Mouse (Mus musculus): ENCODE measurements around the gene Atp2a3.

Gene Atp2a3

DNA sequence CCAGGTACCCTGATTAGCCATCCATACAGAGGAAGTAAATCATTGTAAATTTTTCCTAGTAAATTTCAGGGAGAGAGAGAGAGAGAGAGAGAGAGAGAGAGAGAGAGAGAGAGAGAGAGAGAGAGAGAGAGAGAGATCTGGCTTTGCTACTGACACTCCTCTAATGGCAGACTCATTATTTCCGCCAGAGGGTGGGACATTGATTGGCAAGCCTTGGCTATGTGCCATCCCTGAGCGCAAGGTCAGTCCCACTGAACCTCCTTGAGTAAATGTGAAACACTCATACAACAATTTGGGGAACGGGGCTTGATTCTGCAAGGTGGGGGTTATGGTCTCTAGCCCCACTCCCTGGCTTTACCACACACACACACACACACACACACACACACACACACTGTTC lies 46.1 kb downstream of the Atp2a3 start:
- no peak for DNase-seq

GRCm38 (mm10) chr11:73007698-73008481 lies 46.9 kb downstream of the Atp2a3 start:
- DNase-seq: peak; percentile 30

DNA sequence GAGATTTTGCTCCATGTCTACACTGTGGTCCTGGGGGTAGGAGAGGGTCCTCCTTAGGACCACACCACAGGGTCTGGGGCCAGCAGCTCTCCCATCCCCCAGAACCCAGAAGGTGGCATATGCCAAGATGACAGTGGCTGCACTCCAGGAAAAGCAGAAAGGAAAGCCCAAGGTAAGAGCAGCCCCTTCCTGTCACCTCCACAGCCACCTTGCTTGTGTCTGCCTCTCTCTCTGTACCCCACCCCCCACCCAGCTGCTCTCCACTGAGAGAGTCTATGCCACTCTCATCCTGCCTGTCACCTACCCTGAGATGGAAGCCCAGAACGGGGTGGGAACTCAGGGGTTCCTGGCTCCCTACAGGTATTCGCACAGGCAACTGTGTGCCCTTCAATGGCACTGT lies 47.9 kb downstream of the Atp2a3 start:
- DNase-seq: no peak

GRCm38 (mm10) chr11:73009531-73010274 lies 48.7 kb downstream of the Atp2a3 start:
- DNase-seq: no peak

GRCm38 (mm10) chr11:73013981-73014380 lies 53.0 kb downstream of the Atp2a3 start:
- peak; percentile 77 for DNase-seq

GRCm38 (mm10) chr11:73014831-73015344 lies 53.9 kb downstream of the Atp2a3 start:
- peak; percentile 71 for DNase-seq

DNA sequence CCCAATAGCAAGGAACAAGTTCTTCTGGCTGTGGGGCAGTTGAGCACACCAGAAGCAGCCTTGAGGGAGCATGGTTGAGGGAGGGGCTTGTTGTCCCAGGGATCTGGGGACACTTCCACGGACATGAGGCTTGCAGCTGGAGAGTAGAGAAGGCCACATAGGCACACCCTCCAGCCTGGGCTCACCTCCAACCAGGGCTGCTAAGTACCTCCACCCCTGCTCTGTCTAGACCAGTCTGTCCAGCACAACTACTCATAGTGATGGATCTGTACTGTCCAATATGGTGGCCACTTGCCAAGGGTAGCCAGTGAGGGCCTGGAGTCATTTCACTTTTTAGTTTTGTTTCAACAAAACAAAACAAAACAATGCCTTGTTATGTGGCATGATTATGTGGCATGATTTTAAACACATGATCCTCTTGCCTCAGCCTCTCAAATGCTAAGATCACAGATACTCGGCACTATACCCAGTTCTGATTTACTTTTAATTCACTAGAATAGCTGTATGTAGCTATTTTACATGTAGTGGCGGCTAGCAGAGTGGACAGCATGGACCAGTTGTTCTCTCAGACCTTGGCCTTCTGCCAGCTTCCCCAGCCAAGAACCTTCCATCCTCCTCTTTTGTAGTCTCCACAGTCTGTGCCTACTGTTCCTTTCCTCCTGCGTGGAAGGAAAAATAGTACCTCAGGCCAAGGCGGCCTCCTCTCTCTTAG lies 54.6 kb downstream of the Atp2a3 start:
- no peak for DNase-seq

GRCm38 (mm10) chr11:73016103-73016420 lies 55.1 kb downstream of the Atp2a3 start:
- no peak for DNase-seq

DNA sequence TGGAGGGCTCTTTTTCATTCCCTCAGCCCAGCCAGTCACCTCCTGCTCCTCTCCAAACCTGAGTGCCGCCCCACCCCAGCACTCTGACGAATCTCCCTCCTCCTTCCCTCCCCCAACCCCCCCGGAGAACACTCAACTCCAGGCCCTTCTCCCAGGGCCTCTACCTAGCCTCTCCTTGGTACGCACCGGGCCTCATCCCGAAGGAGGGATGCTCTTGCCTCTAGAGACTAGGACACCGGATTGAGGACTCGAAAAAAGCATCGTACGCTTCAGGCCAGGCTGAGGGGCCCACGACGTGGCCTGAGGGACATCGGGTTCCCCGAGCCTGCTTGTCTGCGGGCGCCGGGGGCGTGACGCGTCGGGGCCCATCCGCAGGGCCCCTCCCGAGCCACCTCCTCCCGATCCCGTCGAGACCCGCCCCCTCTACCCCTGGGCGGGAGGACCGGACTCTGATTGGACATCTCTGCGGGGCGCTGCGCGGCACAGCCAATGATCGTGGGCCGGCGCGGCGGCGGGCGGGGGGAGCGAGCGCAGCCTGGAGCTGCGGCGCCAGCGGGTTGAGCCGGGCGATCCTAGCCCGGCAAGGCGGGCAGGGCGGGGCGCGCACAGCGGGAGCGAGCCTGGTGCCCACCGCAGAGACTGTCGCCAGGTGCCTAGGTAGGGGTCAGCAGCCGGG lies 57.6 kb downstream of the Atp2a3 start, which contains the start of gene Camkk1:
Camkk1 (plus strand) TSS at position 538 of the 676 bp plus-strand sequence.
- DNase-seq: peak; percentile 86

DNA sequence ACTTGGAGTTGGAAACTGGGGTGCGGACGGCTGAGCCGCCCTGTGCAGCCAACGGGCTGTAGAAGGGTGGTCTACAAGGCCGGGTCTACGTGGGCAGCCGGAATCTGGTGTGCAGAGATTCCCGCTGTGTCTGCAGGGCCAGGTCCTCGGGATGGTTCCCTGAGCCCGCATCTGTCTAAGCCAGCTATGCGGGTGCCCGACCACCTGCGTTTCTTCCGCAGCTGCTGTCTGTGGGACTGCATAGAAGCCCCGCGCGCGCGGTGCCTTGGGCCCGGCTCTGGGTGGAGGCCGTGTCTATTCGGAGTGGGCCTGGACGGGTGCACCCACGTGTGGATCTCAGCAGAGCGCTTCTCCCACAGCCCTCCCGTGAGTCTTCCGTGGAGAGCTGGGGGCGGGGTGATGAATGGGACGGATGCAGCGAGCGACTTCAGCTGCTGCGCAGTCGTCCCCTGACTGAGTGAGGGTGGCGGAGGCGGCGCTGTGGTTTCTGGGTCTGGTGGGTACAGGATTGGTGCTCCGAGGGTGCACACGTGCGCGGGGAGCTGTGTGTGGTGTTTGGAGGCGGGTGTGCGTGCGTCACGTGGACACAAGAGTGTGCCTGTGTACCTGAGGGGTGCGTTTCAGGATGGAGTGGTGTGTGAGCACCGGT lies 58.3 kb downstream of the Atp2a3 start:
- DNase-seq: peak; percentile 33

DNA sequence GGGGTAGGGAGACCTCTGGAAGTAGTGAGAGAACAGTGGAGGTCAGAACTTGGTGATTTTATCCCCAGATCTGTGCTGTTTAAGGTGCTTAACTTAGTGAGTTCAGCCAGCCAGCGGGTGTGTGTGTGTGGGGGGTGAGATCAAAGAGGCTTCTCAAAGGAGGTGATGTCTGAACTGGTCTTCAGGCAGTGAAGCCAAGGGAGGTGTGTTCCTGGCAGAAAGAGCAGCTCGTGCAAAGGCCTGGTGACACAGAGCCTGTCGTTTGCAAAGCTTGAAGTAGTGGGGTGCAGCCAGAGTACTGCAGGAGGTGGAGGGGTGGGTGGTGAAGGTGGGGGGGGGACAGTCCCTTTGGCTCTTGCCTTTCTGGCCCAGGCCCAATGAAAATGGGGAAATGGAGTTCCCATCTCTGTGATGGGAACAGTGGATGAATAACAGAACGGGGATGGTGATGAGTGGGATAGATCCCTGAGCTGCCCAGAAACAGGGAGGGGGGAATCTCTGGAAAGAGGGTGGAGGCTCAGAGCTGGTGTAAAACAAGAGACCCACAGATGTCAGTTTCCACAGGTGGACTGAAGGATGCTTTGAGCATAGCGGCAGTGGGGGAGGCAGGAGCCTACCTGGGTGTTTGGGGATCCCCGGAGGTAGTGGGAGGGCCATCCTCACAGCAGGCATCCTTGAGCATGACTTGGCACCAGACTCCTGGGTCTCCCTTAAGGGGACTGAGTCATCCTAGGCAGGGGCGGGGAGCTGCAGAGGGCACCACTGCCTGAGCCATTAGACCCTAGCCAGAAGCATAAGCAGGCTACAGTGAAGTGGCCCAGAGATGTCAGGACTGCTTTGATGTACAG lies 60.2 kb downstream of the Atp2a3 start:
- no peak for DNase-seq

GRCm38 (mm10) chr11:73023099-73023498 lies 62.1 kb downstream of the Atp2a3 start:
- DNase-seq: no peak

GRCm38 (mm10) chr11:73023827-73024226 lies 62.9 kb downstream of the Atp2a3 start:
- DNase-seq: no peak

- DNase-seq: peak; percentile 43
These were observed 63.4 kb downstream of the Atp2a3 start for GRCm38 (mm10) chr11:73024236-73024904.

DNA sequence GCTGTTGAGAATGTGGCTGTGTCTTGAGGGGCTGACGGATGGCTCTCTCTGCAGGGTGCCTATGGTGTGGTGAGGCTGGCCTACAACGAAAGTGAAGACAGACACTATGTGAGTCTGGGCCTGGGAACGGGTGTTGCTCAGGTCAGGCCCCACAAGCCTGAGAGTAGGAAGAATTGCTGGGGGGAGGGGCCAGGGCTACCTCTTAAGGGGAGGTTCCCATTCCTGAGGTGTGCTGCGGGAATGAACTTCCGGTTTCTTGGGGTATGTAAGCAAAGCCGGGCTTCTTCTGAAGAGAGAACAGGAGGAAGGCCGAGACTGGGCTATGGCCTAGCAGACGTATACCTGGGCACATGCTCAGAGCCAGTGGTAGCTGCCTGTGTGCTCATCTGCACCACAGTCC lies 66.0 kb downstream of the Atp2a3 start:
- DNase-seq: no peak

DNA sequence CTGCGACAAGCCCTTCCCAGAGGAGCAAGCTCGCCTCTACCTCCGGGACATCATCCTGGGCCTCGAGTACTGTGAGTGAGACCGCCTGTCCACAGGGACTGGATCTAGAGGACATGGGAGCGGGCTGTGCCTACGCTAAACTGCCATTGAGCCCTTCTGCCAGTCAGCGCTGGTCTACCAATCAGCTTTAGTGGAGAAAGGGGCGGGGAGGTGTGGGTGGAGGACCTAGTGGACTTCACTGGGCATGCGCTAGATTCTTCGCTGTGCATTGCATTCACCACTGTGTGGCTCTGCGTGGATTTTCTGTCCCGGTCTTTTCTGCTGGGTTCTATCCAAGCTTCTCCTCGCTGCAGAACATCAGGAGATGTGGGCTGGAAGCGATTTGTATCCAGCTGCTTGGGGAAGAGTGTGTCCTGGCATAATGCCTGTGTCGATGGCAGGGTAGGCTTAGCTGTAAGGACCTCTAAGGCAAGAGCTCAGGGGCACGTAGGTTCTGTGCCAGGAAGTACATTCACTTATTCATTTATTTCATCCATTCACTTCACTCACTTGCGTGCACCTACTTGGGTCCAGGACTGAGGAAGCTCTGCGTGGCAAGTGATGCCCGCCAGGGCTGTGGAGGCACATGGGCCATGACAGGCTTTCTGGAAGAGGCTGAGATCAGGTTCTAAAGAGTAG lies 70.0 kb downstream of the Atp2a3 start:
- DNase-seq: peak; percentile 92

GRCm38 (mm10) chr11:73031536-73031935 lies 70.6 kb downstream of the Atp2a3 start:
- DNase-seq: no peak

DNA sequence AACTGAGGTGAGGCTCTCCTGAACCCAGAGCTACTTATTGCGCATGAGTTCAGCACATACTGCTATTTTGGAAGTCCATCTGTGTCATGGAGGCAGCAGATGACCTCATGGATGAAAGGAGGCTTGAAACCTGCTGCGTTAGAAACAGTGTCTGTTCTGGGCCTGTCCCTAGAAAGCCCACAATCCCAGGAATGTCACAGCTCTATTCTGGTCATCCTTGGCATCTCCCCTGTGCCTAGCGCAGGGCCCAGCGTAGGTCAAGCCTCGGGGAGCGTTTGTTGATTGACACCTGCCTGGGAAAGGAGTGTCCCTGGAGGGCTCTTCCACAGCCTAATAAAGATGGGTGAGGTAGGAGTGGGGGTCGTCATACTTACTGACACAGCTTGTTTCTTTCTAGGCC lies 75.1 kb downstream of the Atp2a3 start:
- no peak for DNase-seq

GRCm38 (mm10) chr11:73036889-73037288 lies 75.9 kb downstream of the Atp2a3 start:
- DNase-seq: no peak

DNA sequence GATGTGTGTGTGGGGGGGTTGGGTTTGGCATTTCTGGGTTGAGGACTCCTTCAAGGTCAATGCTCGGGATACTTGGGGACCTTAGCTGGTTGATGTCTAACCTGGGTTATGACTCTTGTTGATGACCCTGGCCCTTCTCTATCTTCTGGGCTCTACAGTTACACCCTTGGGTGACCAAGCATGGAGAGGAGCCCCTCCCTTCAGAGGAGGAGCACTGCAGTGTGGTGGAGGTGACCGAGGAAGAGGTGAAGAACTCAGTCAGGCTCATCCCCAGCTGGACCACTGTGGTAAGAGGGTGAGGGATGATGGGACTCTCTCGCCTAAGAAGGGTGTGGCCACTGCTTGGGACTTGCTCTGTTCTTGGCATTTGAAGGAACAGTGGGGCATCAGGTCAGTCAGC lies 76.7 kb downstream of the Atp2a3 start:
- peak; percentile 39 for DNase-seq

Data from kidney, adult 11 months (tissue).